Mouse (Mus musculus) retina, adult 2 months (tissue): ENCODE measurements around the gene Prpf8.
"Not testable (repeated sequence)": the region's sequence is repeated elsewhere in the genome, so short reads cannot be mapped to it uniquely, and the experiment has no call there.

ENCODE experiments used
- DNase-seq: peaks from one replicate; pipeline ENCODE4 v3.0.0-alpha.2; 2012; ENCODE audit warnings: low read depth, low spot score

Gene Prpf8

DNA sequence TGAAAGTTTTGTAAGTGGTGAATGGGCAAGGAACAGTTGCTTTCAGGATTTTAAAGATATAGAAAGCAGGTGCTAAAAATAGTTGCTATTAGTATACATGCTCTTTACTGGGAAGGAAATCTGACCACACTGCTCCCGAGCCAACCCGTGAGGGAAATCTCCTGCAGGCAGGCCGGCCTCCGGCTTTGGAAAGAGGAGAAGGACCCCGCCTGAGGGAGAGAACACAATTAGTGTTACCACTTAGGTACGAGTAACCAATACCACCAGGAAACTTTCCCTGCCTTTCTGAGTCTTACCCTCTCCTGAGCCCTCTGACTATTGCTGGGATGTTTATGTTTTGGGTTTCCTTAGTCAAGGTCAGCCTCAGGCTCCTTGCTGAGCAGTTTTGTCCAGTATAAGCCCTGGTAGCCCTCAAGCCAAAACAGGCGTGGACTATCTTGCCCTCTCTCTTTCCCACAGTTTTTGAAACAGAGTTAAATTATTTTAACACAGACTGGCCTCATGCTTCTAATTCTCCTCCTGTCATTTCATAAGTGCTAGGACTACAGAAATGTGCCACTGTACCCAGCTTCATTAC is 66.4 kb downstream of the Prpf8 start:
- no peak for DNase-seq

DNA sequence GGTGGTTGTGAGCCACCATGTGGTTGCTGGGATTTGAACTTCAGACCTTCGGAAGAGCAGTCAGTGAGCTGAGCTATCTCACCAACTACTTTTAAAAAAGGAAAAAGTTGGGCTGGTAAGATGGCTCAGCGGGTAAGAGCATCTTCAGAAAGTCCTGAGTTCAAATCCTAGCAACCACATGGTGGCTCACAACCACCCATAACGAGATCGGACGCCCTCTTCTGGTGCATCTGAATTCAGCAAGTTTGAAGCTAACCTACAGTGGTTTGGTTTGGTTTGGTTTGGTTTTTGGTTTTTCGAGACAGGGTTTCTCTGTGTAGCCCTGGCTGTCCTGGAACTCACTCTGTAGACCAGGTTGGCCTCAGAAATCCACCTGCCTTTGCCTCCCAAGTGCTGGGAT is 69.4 kb downstream of the Prpf8 start:
- DNase-seq, result not testable (repeated sequence)

DNA sequence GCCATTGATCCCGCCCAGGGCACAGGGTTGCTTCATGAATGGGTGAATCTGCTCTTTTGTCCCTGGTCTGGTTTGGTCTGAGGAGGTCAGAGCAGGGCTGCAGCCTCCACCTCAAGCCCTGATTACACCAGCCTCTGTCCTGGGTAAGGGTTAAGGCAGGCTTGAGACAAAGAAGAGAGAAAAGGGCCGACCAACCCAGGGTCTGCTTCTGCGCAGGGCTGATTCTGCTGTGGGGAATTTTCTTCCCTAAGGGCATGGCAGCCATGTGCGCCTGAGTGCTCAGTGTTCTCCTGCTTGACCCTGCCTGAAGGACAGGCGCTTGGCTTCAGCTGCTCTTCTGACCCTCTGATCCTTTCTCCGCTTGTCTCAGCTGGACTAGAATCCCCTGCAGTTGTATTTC is 70.5 kb downstream of the Prpf8 start:
- DNase-seq, result no peak

DNA sequence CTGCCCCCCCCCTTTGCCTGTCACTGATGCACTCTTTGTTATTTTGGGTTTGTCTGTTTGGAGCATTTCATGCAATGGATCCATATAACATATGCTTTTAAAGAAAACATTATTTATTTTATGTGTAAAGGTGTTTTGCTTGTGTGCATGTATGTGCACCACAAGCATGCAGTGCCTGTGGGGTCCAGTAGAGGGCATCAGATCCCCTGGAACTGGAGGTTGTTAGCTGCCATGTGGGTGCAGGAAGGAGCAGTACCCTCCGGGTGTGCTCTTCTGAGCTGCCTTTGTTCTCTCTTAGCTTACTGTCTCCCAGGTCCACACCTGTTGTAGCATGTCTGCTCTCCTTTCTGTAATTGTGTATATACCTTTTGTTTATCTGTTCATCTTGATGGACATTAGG is 71.5 kb downstream of the Prpf8 start:
- DNase-seq, result no peak
